Mouse (Mus musculus): Measurements from ENCODE around the gene Piwil4. TPM values are rescaled to one million over a fixed set of nuclear protein-coding genes. Genes with fewer than 3 reads are reported as not detected.

The Piwil4 gene
- polyA plus RNA-seq, 1 experiment from 2014 or later: 0.19 TPM

DNA sequence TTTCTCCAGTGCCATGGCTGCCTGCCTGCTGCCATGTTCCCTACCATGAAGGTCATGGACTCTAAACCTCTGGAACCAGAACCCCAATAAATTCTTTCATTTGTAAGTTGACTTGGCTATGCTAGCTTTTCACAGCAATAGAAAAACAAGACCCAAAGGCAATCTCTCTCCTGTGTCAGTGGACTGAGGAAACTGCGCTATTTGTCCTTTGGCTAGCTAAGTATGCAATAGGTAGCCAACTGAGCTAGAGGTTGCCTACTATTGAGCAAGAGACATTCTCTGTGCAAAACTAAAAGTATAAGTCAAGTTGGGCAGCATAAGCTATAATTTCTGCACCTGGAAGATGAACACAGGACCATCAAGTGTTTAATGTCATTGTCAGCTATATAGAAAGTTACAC is 93.9 kb downstream of the Piwil4 start:
- no peaks in the 10 kb centered on the region for H3K36me3 ChIP-seq (ENCODE audit: control insufficient read depth, insufficient read depth, low read length)
- H3K4me2 ChIP-seq: no peak overlapping the region
- peaks cover 4% of the 10 kb centered on the region; the same call in 1 of the 2 replicates for H3K4me1 ChIP-seq (replicated peaks; ENCODE audit: control insufficient read depth, insufficient read depth, low read length)
- H3K27me3 ChIP-seq (replicated peaks; ENCODE audit: control insufficient read depth, insufficient read depth, low read length): no peaks in the 10 kb centered on the region
- H3K9me3 ChIP-seq (ENCODE audit: control insufficient read depth, low read length): no peaks in the 10 kb centered on the region
- no peak overlapping the region for H3K9ac ChIP-seq (ENCODE audit: low read depth, low read length)
- no peak overlapping the region for H3K4me3 ChIP-seq (ENCODE audit: low read depth, low read length)
- no peak overlapping the region for H3K27ac ChIP-seq (ENCODE audit: low read depth, low read length)
- DNase-seq (ENCODE audit: low spot score): no peak
- 91% methylated on average over 1 of the region's 1 CpGs for WGBS
- no peak for ATAC-seq (replicated peaks; ENCODE audit: low FRiP score)

Other genes starting within 250 kb of the Piwil4 start
- gene Kdm4d, start 240.3 kb downstream of the Piwil4 start, polyA plus RNA-seq (2014; fragmentation: Nextera tagmentation; extraction: Ambion mirVana): 0.18 and 0.26 TPM in 2 replicates
- 145 and 147 TPM in 2 replicates for gene Cwc15, start 240.1 kb downstream of the Piwil4 start, polyA plus RNA-seq (2014; fragmentation: Nextera tagmentation; extraction: Ambion mirVana)
- gene Amotl1, start 95.7 kb downstream of the Piwil4 start, polyA plus RNA-seq (2014; fragmentation: Nextera tagmentation; extraction: Ambion mirVana): 8.5 and 9.5 TPM in 2 replicates
- 1.7 and 1.9 TPM in 2 replicates for gene Fut4, start 11.7 kb upstream of the Piwil4 start, polyA plus RNA-seq (2014; fragmentation: Nextera tagmentation; extraction: Ambion mirVana)
- gene 1700012B09Rik, start 30.3 kb upstream of the Piwil4 start, polyA plus RNA-seq (2014; fragmentation: Nextera tagmentation; extraction: Ambion mirVana): not detected in 2 replicates
- gene Mre11a, start 43.9 kb upstream of the Piwil4 start, polyA plus RNA-seq (2014; fragmentation: Nextera tagmentation; extraction: Ambion mirVana): 33.5 and 41.9 TPM in 2 replicates
- gene Ankrd49, start 44.1 kb upstream of the Piwil4 start, polyA plus RNA-seq (2014; fragmentation: Nextera tagmentation; extraction: Ambion mirVana): 65.1 and 67.8 TPM in 2 replicates
- gene Gpr83, start 119.5 kb upstream of the Piwil4 start, polyA plus RNA-seq (2014; fragmentation: Nextera tagmentation; extraction: Ambion mirVana): not detected in 2 replicates
- gene Izumo1r, start 163.2 kb upstream of the Piwil4 start, polyA plus RNA-seq (2014; fragmentation: Nextera tagmentation; extraction: Ambion mirVana): not detected in 2 replicates

Data from liver, embryonic 11.5 days (tissue).